Mouse (Mus musculus): ENCODE data around the gene Mecom.

DNA sequence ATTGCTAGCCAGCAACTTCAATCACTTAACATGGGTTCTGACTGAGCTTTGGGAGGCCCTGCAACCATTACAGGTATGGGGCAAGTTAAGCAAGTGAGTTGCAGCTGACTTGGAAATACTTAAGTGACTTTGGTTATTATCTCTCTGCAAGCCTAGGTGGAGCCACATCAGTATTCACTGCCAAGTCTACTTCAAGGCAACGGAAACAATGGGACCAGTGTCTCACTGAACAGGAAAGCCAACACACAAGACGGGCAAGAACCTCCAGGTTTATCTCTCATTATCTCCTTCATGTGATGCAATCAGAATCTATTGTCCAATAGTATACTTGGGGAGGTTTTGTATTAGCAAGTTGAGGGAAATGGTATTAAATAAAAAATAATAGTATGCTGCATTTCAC, 415.4 kb downstream of the Mecom start:
- TF ChIP-seq POLR2A (IDR thresholded peaks at IDR 0.05; ENCODE audit: borderline replicate concordance, low read depth, low read length) (no peak), CTCF (IDR thresholded peaks at IDR 0.05; ENCODE audit: low read depth, low read length) (no peak)
